ENCODE assay signal across 1 mouse cellular context in the genomic region with DNA sequence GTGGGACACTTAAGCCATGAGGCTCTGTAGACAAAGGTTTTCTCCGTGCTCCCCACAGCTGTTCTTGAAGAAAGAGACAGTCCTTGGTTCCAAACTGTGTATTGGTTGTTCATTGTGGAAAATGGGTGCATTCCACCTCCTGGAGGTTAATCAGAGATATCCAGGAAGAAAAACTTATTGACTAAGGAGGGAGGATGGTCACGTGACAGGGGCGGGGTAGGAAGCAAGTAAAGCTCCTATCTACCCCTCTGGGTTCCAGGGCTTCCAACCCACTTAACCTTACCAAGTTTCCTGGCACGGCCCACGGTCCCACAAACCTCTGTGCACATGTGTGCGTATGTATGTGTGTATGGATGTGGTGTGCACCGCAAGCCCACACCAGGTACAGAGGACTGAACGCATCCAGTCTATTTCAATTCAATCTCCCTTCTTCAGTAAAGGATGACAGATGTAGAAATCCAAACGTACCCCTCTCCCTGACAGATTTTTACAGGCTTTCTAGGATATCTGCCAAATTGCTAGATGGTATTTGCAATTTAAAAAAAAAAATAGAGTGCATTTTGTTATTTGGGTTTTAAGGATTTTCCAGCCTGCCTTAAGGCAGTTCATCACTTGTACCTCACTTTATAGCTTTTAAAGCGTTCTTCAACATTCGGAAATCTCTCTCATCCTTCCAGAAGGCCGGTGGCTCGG.
TF ChIP-seq lines count a peak whose summit lies in the region.

No protein-coding gene starts in this region.

TF ChIP-seq in MEL, 35 proteins besides CTCF, POLR2A, EP300 and RAD21:
- TF ChIP-seq TAL1 (IDR thresholded peaks at IDR 0.05; ENCODE audit: low read length) (no peak), USF1 (IDR thresholded peaks at IDR 0.05; ENCODE audit: low read depth, low read length) (peak; percentile 71)
